Mouse (Mus musculus) CH12.LX (cell line): ENCODE measurements at regions not wholly inside any gene's neighbourhood (a gene's known extent, or its start where the extent isn't known, plus 50 kb on each side); places are given as distances from the start of the nearest gene placed in this dataset.

Experiments used
- BHLHE40 ChIP-seq: IDR thresholded peaks from 2 replicates; pipeline ENCODE4 v1.6.1; 2011; ENCODE audit warnings: mild to moderate bottlenecking, low read depth, low read length, improper control_type of control experiment
- CHD1 ChIP-seq: IDR thresholded peaks from 2 replicates; pipeline ENCODE4 v1.6.1; 2012; ENCODE audit warnings: low read depth, low read length, improper control_type of control experiment, inconsistent platforms
- CTCF ChIP-seq, 2 experiments: IDR thresholded peaks in 1 of 2; conservative IDR thresholded peaks in 1 of 2; 2 replicates each; pipeline ENCODE4 v1.5.1; 2011 to 2012; ENCODE audit warnings: low read depth in 2 of 2, low read length in 2 of 2, improper control_type of control experiment in 1 of 2, inconsistent platforms in 1 of 2, mild to moderate bottlenecking in 1 of 2, moderate library complexity in 1 of 2
- E2F4 ChIP-seq: IDR thresholded peaks from 2 replicates; pipeline ENCODE4 v1.6.1; 2011; ENCODE audit warnings: low read depth, low read length, improper control_type of control experiment; ENCODE audit not compliant: insufficient replicate concordance
- EP300 ChIP-seq: IDR thresholded peaks from 2 replicates; pipeline ENCODE4 v1.6.1; 2011; ENCODE audit warnings: low read length, improper control_type of control experiment
- HCFC1 ChIP-seq: IDR thresholded peaks from 2 replicates; pipeline ENCODE4 v1.6.1; 2012; ENCODE audit warnings: low read depth, mild to moderate bottlenecking, inconsistent platforms, low read length, improper control_type of control experiment
- KAT2A ChIP-seq: IDR thresholded peaks from 2 replicates; pipeline ENCODE4 v1.6.1; 2012; ENCODE audit warnings: low read length, improper control_type of control experiment, inconsistent platforms; ENCODE audit not compliant: insufficient replicate concordance
- MAFK ChIP-seq: IDR thresholded peaks from 2 replicates; pipeline ENCODE4 v1.6.1; 2011; ENCODE audit warnings: low read length, improper control_type of control experiment; ENCODE audit not compliant: insufficient replicate concordance
- POLR2A ChIP-seq: IDR thresholded peaks from 2 replicates; pipeline ENCODE4 v1.6.1; 2011; ENCODE audit warnings: low read depth, mild to moderate bottlenecking, improper control_type of control experiment, low read length
- SMC3 ChIP-seq: IDR thresholded peaks from 2 replicates; pipeline ENCODE4 v1.6.1; 2011; ENCODE audit warnings: low read depth, low read length, improper control_type of control experiment
- TBP ChIP-seq: conservative IDR thresholded peaks from 2 replicates; pipeline ENCODE4 v1.6.1; 2011; ENCODE audit warnings: low read depth, low read length, improper control_type of control experiment
- TCF12 ChIP-seq: IDR thresholded peaks from 2 replicates; pipeline ENCODE4 v1.6.1; 2014; ENCODE audit warnings: low read depth, mild to moderate bottlenecking, inconsistent platforms, low read length, improper control_type of control experiment
- UBTF ChIP-seq: IDR thresholded peaks from 2 replicates; pipeline ENCODE4 v1.6.1; 2012; ENCODE audit warnings: low read depth, mild to moderate bottlenecking, inconsistent platforms, low read length, improper control_type of control experiment, moderate library complexity
- ZNF384 ChIP-seq: IDR thresholded peaks from 2 replicates; pipeline ENCODE4 v1.6.1; 2012; ENCODE audit warnings: low read depth, low read length, improper control_type of control experiment, inconsistent platforms

DNA sequence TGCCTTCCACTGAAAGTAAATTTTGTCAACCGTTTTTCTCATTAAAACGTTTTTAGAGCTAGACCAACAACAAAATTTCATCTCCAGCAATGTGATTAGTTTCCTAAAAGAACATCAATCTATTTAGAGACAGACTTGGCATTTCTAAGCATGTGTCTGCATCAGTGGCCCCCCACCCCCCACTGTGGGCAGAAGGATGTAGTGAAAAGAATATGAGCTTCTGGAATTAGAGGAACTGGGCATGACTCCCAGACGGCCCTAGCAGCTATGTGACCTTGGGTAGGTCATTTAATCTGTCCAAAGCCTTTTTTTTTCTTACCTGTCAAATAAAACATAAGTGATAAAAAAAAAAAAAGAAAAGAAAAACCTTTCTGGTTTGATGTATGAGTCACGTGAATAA lies 78.9 kb upstream of the Scel start:
- TF ChIP-seq E2F4: no peak
- TF ChIP-seq KAT2A: no peak
- no peak for TF ChIP-seq POLR2A
- TF ChIP-seq TCF12: no peak
- no peak for TF ChIP-seq CTCF (conservative IDR thresholded peaks at IDR 0.05 in 1 of 2, IDR thresholded peaks at IDR 0.05 in 1 of 2; ENCODE audit: low read depth in 2 of 2, low read length in 2 of 2)
- TF ChIP-seq EP300: no peak
- no peak for TF ChIP-seq UBTF
- TF ChIP-seq MAFK: no peak
- TF ChIP-seq SMC3: no peak
- no peak for TF ChIP-seq BHLHE40
- no peak for TF ChIP-seq TBP
- TF ChIP-seq ZNF384: no peak
- no peak for TF ChIP-seq HCFC1
- no peak for TF ChIP-seq CHD1
